Mouse (Mus musculus) heart, postnatal 0 days (tissue): ENCODE data around the gene Col18a1.

ENCODE experiments used
- CTCF ChIP-seq: IDR thresholded peaks from 2 replicates; pipeline ENCODE4 v1.5.1; 2016; ENCODE audit warnings: antibody characterized with exemption, control low read depth, low read depth
- EP300 ChIP-seq: IDR thresholded peaks from 2 replicates; pipeline ENCODE4 v1.6.1; 2016; ENCODE audit warnings: antibody characterized with exemption, low read depth

GRCm38 (mm10) chr10:77150947-77151521, 15.3 kb downstream of the Col18a1 start:
- TF ChIP-seq EP300 (no peak), CTCF (no peak)
